Mouse (Mus musculus): ENCODE measurements around the gene Slc22a23. TPM values are rescaled to one million over a fixed set of nuclear protein-coding genes. Genes with fewer than 3 reads are reported as not detected.

Gene Slc22a23
- polyA plus RNA-seq, 1 experiment from 2014 or later: 16.7 TPM

DNA sequence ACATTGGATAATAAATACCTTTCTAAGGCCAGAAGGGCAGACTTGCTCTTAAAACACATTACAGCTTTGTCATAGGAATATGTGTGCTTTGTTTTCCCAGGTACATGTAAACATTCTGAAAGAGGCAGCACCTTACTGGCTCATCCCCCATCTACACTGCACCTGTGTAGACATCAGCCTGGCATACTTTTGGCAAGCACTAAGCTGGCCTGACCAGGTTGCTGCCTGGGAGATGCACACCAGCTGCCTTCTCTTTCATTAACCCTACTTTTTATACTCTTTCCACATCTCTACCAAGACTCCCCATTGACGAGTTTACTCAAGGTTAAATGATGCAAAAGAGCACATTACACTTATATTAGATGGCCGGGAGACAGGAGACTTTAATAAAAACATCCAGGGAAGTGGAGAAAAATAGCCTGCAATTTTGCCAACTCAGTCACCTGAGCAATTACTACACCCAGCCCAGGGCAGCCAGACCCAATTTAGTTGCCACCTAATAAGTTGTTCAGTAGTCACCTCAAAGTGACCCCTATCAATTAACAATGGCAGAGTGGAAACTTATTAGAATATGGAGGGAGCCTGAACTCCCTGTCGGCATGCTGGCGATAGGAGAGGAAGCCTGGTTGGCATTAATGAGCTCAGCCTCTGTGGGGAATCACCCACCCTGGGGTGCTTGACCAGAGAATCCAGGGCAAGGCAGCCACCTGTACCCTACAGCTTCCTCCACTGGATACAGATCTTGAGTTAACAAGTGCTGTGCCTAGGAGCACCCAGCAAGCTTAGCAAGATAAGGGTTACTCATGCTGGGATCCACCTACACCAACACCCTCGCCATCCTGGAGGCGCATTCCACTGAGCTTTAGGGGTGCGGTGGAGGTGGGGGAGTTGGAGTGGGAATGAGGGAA lies 37.0 kb downstream of the Slc22a23 start:
- Histone ChIP-seq H3K9me3 (no peaks in the 10 kb centered on the region), H3K36me3 (peaks cover 3% of the 10 kb centered on the region), H3K27ac (no peak overlapping the region), H3K4me2 (replicated peaks) (no peak overlapping the region), H3K27me3 (replicated peaks) (no peaks in the 10 kb centered on the region), H3K9ac (no peak overlapping the region), H3K4me1 (no peaks in the 10 kb centered on the region), H3K4me3 (no peak overlapping the region)
- 52% methylated on average over 7 of the region's 7 CpGs for WGBS
- ATAC-seq (ENCODE audit: low FRiP score, low read depth): no peak

- no peak overlapping the region for H3K9ac ChIP-seq
- no peaks in the 10 kb centered on the region for H3K4me1 ChIP-seq
- H3K36me3 ChIP-seq: peaks cover 3% of the 10 kb centered on the region
- no peak overlapping the region for H3K4me2 ChIP-seq (replicated peaks)
- WGBS: 95% methylated on average over 2 of the region's 2 CpGs
- H3K27ac ChIP-seq: no peak overlapping the region
- ATAC-seq (ENCODE audit: low FRiP score, low read depth): no peak
- H3K27me3 ChIP-seq (replicated peaks): no peaks in the 10 kb centered on the region
- no peaks in the 10 kb centered on the region for H3K9me3 ChIP-seq
- H3K4me3 ChIP-seq: no peak overlapping the region
Observed at GRCm38 (mm10) chr13:34305964-34306671, 38.9 kb downstream of the Slc22a23 start.

GRCm38 (mm10) chr13:34304896-34305295 lies 40.1 kb downstream of the Slc22a23 start:
- H3K27ac ChIP-seq: no peak overlapping the region
- no peak overlapping the region for H3K9ac ChIP-seq
- ATAC-seq (ENCODE audit: low FRiP score, low read depth): no peak
- H3K36me3 ChIP-seq: peaks cover 3% of the 10 kb centered on the region
- H3K27me3 ChIP-seq (replicated peaks): no peaks in the 10 kb centered on the region
- H3K4me3 ChIP-seq: no peak overlapping the region
- H3K4me2 ChIP-seq (replicated peaks): no peak overlapping the region
- H3K4me1 ChIP-seq: no peaks in the 10 kb centered on the region
- 88% methylated on average over 3 of the region's 3 CpGs for WGBS
- no peaks in the 10 kb centered on the region for H3K9me3 ChIP-seq

- H3K9ac ChIP-seq: no peak overlapping the region
- H3K27me3 ChIP-seq (replicated peaks): no peaks in the 10 kb centered on the region
- ATAC-seq (ENCODE audit: low FRiP score, low read depth): no peak
- H3K27ac ChIP-seq: no peak overlapping the region
- H3K9me3 ChIP-seq: no peaks in the 10 kb centered on the region
- H3K4me2 ChIP-seq (replicated peaks): no peak overlapping the region
- no peaks in the 10 kb centered on the region for H3K4me1 ChIP-seq
- H3K4me3 ChIP-seq: no peak overlapping the region
- peaks cover 6% of the 10 kb centered on the region for H3K36me3 ChIP-seq
- 74% methylated on average over 6 of the region's 6 CpGs for WGBS
Observed at GRCm38 (mm10) chr13:34303386-34304016, 41.5 kb downstream of the Slc22a23 start.

GRCm38 (mm10) chr13:34301585-34301984 lies 43.4 kb downstream of the Slc22a23 start:
- H3K9me3 ChIP-seq: no peaks in the 10 kb centered on the region
- no peak overlapping the region for H3K4me2 ChIP-seq (replicated peaks)
- peaks cover 11% of the 10 kb centered on the region for H3K36me3 ChIP-seq
- 46% methylated on average over 3 of the region's 3 CpGs for WGBS
- H3K9ac ChIP-seq: no peak overlapping the region
- no peak overlapping the region for H3K27ac ChIP-seq
- no peaks in the 10 kb centered on the region for H3K4me1 ChIP-seq
- no peaks in the 10 kb centered on the region for H3K27me3 ChIP-seq (replicated peaks)
- H3K4me3 ChIP-seq: no peak overlapping the region
- no peak for ATAC-seq (ENCODE audit: low FRiP score, low read depth)

GRCm38 (mm10) chr13:34299351-34300333 lies 45.3 kb downstream of the Slc22a23 start:
- Histone ChIP-seq H3K27me3 (replicated peaks) (no peaks in the 10 kb centered on the region), H3K9me3 (no peaks in the 10 kb centered on the region), H3K4me3 (no peak overlapping the region), H3K27ac (no peak overlapping the region), H3K9ac (no peak overlapping the region), H3K4me1 (no peaks in the 10 kb centered on the region), H3K4me2 (replicated peaks) (no peak overlapping the region), H3K36me3 (peaks cover 11% of the 10 kb centered on the region)
- ATAC-seq (ENCODE audit: low FRiP score, low read depth): no peak
- WGBS: 86% methylated on average over 7 of the region's 7 CpGs

DNA sequence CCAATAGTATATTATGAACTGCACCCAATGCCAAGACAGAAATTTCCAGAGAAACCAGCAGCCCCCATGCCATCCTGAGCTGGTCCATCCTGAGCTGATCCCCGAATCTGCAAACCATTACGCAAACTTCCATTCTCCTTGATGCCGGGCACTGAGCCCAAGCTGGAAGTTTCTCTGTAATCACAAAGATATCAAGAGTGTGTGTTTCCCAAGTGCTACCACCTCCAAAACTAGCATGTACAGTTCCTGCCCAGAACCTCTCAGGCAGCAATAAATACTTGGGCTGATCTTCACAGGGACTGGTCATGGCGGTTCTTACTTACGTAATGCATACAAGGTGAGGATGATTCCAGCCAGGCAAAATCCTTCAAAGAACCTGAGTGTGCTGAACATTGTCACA lies 46.3 kb downstream of the Slc22a23 start:
- H3K27ac ChIP-seq: no peak overlapping the region
- H3K4me1 ChIP-seq: no peaks in the 10 kb centered on the region
- H3K9me3 ChIP-seq: no peaks in the 10 kb centered on the region
- peaks cover 9% of the 10 kb centered on the region for H3K36me3 ChIP-seq
- no peak overlapping the region for H3K9ac ChIP-seq
- no peaks in the 10 kb centered on the region for H3K27me3 ChIP-seq (replicated peaks)
- no peak for ATAC-seq (ENCODE audit: low FRiP score, low read depth)
- no peak overlapping the region for H3K4me2 ChIP-seq (replicated peaks)
- 95% methylated on average over 5 of the region's 5 CpGs for WGBS
- H3K4me3 ChIP-seq: no peak overlapping the region

GRCm38 (mm10) chr13:34298061-34298460 lies 46.9 kb downstream of the Slc22a23 start:
- no peaks in the 10 kb centered on the region for H3K9me3 ChIP-seq
- ATAC-seq (ENCODE audit: low FRiP score, low read depth): no peak
- 94% methylated on average over 6 of the region's 6 CpGs for WGBS
- H3K4me1 ChIP-seq: no peaks in the 10 kb centered on the region
- H3K9ac ChIP-seq: no peak overlapping the region
- no peaks in the 10 kb centered on the region for H3K27me3 ChIP-seq (replicated peaks)
- H3K36me3 ChIP-seq: peaks cover 9% of the 10 kb centered on the region
- H3K4me2 ChIP-seq (replicated peaks): no peak overlapping the region
- no peak overlapping the region for H3K27ac ChIP-seq
- no peak overlapping the region for H3K4me3 ChIP-seq

GRCm38 (mm10) chr13:34295787-34296435 lies 49.1 kb downstream of the Slc22a23 start:
- WGBS: 93% methylated on average over 12 of the region's 12 CpGs
- Histone ChIP-seq H3K9me3 (no peaks in the 10 kb centered on the region), H3K27me3 (replicated peaks) (no peaks in the 10 kb centered on the region), H3K4me1 (no peaks in the 10 kb centered on the region), H3K9ac (no peak overlapping the region), H3K4me3 (no peak overlapping the region), H3K4me2 (replicated peaks) (no peak overlapping the region), H3K27ac (no peak overlapping the region), H3K36me3 (peaks cover 9% of the 10 kb centered on the region)
- no peak for ATAC-seq (ENCODE audit: low FRiP score, low read depth)

DNA sequence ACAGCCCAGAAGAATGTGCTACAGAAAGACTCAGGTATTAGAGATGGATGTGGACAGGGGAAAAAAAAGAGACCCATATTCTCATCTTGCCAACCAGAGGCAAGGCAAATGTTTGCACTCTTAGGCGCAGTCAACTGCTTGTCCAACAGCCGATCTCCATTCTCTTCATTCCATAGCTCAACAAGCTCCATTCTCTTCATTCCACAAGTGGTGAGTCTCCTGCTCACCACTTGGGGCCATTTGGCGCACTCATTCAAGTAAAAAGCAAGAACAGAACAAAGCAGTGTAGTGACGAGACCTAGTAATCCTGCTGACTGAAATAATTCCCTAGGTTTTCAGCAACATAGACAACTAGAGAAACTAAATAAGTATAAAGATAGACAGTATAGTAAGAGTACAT lies 50.8 kb downstream of the Slc22a23 start:
- no peaks in the 10 kb centered on the region for H3K9me3 ChIP-seq
- H3K4me1 ChIP-seq: 0 out of 2 replicates have a peak, but pooled peaks cover 4% of the 10 kb centered on the region
- H3K36me3 ChIP-seq: peaks cover 9% of the 10 kb centered on the region
- no peak overlapping the region for H3K4me3 ChIP-seq
- 82% methylated on average over 4 of the region's 4 CpGs for WGBS
- no peak overlapping the region for H3K27ac ChIP-seq
- no peak overlapping the region for H3K9ac ChIP-seq
- no peak for ATAC-seq (ENCODE audit: low FRiP score, low read depth)
- no peak overlapping the region for H3K4me2 ChIP-seq (replicated peaks)
- no peaks in the 10 kb centered on the region for H3K27me3 ChIP-seq (replicated peaks)

GRCm38 (mm10) chr13:34292042-34292441 lies 52.9 kb downstream of the Slc22a23 start:
- Histone ChIP-seq H3K9ac (no peak overlapping the region), H3K36me3 (no peaks in the 10 kb centered on the region; the same call in 1 of the 2 replicates), H3K4me1 (peaks cover 17% of the 10 kb centered on the region), H3K27me3 (replicated peaks) (no peaks in the 10 kb centered on the region), H3K4me2 (replicated peaks) (no peak overlapping the region), H3K27ac (no peak overlapping the region), H3K9me3 (no peaks in the 10 kb centered on the region), H3K4me3 (no peak overlapping the region)
- WGBS: 62% methylated on average over 2 of the region's 2 CpGs
- ATAC-seq (ENCODE audit: low FRiP score, low read depth): no peak

Data from neural tube, embryonic 12.5 days (tissue).